Mouse (Mus musculus): ENCODE results near the gene Gm10118. TPM values are rescaled to one million over a fixed set of nuclear protein-coding genes. Genes with fewer than 3 reads are reported as not detected.

The Gm10118 gene
- polyA plus RNA-seq (2012; rRNA removed), result not detected in 2 replicates

DNA sequence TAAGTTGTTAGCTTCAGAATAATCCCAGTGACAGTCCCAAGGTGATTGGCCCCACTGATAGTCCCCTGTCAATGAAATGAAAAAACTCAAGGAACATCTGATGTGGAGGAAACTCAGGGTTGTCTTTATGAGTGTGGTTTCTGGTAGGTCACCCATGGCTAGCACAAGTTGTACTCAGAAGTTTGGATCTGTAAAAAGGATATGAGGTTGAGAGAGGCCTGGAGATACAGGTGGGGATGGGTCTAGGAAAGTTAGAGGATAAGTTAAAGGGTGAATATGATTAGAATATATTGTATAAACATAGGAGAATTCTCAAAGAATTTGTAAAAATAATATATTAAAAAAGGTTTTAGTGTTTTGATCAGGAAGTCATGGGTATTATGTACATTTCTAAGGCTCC lies at the start of gene Gm10118:
TSS of gene Gm10118 (minus strand) at position 101 of the 400 bp plus-strand sequence.
- DNase-seq (ENCODE audit: low read depth, low spot score), result no peak

DNA sequence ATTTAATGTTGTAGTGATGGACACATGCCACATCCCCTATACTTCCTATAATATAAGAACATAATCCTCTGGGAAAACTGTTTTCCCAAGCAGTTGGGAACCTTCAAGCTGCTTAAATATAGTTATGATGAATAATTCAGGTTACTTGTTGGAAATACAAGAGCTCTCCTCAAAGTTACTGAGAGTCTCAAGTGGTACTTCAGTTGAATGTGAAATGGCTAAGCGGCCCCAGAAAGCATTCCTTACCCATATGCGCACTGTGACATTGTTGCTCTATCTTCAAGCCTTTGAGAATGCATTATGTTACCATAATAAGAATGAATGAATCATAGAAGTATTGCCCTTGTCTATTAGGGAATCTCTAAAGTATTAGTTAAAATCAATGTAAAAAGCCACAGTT lies 45.1 kb upstream of the Gm10118 start:
- WGBS, result 90% methylated on average over 2 of the region's 2 CpGs
- DNase-seq (ENCODE audit: low read depth, low spot score), result no peak

DNA sequence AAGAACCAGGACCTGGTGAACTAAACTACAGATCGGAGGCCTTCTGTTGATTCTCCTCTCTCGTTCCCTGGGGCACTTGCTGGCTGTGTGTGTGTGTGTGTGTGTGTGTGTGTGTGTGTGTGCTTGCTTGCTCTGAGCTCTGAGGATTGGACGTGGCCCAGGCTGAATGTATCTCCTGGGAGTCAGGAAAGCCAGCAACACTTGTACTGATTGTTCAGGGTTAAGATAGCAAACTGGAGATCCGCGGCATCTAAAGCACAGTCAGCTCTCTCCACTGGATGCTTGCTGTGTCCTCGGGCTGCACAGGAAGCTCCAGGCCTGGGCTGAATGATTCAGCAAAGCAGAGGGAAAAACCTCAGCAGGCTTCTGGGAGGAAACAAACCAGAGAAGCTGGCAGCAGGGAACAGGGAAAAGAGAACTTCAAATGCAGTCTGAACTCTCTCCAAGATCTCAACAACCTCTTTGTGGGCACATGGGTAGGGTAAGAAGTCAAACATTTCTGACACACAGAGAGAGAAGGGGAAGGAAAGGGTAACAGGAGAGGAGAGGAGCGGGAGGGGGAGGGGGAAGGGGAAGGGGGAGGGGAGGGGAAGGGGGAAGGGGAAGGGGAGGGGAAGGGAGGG lies 27.2 kb upstream of the Gm10118 start:
- 20% methylated on average over 6 of the region's 7 CpGs for WGBS
- no peak for DNase-seq (ENCODE audit: low read depth, low spot score)

DNA sequence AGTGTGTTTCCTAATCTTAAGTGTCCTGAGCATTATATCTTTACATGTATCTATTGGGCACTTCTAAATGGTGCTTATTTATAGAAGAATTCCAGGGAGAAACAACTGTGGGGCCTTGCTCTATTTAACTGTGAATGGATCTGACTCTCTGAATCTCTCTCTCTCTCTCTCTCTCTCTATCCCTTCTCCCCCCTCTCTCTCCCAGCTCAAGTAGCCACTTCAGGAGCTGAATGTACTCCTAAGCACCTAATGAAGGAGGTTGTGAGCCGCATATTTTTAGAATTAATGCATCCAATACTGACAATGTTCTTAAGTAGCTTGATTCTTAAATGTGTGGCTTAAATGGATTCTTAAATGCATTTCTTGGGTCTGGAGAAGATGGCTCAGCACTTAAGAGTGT lies 24.2 kb upstream of the Gm10118 start:
- 88% methylated on average over 1 of the region's 1 CpGs for WGBS
- no peak for DNase-seq (ENCODE audit: low read depth, low spot score)

DNA sequence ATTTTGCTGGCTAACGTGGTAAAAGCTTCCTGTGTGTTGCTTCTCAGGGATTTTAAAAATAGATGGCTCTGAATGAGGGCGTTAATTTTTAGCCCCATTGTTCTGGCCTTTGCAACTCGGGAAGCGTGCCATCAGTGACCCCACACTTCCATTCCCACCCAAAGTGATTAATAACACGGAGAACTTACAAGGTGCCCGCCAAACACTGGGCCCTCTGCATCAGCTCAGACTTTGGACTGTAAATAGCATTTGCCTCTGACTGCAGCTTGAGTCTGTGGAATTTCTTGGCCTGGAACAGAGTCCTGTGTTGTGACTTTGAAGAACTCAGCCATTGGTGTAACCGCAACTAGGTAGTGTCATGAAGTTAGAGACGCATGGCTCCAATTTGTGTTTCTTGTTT lies 23.6 kb upstream of the Gm10118 start:
- no peak for DNase-seq (ENCODE audit: low read depth, low spot score)
- WGBS, result 41% methylated on average over 8 of the region's 8 CpGs

DNA sequence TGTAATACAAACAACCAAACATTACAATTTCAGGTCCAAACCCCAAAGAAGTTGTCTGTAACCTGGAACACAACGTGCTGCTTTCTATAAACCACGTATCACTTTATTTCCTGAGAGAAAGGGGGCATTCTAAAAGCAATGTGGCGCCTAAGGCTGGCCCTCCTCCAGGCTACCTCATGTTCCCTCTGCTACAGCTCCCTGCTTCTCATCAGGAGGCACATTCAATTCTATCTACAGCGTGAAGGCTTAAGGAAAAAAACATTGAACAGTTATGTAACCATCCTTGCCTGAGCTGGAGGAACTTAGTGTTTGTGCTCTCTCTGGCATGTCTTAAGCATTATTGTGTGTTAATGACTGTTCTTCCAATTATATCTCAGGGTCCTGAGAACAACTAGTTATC lies 20.0 kb upstream of the Gm10118 start:
- 72% methylated on average over 4 of the region's 4 CpGs for WGBS
- DNase-seq (ENCODE audit: low read depth, low spot score), result no peak

DNA sequence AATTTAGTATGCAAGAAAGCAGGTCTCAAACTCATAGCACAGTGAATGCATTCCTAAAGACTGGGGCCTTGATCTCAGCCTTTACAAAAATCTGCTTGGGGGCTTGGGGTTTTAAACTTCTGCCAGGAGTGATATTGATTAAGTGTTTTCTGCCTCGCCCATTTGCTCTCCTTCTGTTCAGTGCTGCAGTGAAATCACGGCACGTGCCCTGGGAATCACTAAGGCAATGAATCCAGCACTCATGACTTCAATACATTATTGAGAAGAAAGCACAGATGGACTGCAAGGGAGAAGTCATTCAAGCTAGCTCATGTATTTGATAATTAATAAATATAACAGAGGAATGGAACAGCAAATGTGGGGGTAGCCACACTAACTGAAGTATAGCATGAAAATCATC lies 18.3 kb upstream of the Gm10118 start:
- 71% methylated on average over 3 of the region's 3 CpGs for WGBS
- DNase-seq (ENCODE audit: low read depth, low spot score), result no peak

DNA sequence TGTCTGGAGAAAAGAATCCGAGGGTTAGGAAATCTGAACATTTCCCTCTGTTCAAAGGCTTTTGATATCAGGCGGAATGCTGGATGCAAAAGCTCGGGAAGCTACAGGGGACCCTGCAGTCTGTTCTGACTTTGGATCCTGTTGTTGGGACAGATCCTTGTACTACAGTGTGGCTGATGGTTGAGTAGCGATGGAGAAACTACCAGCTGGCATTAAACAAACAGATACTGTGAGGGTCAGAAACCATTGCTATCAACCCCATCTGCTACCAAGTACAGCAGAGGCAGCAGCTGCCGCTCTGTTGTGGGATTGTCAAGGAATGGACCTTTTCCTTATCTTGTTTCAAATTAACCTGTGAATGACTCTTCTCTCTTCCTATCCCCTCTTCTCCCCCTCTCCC lies 6.7 kb upstream of the Gm10118 start:
- no peak for DNase-seq (ENCODE audit: low read depth, low spot score)
- WGBS, result 70% methylated on average over 5 of the region's 5 CpGs

DNA sequence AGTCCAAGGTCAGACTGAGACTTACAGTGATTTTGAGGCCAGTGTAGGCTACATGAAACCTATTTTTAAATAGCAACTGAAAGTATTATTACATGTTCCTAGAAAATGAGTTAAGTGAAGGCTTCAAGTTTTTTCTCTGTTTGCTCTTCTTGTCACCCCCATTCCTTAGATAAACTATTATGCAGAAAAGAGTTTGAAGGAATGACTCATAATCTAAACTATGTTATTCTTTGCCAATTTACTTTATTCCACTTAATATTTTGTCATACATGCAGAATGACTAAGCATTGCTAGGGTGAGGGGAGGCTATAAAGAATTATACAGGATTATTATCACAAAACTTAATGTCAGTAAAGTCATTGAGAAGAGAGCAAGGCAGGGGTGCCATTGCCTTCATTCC lies 18.4 kb downstream of the Gm10118 start:
- DNase-seq (ENCODE audit: low read depth, low spot score), result no peak

DNA sequence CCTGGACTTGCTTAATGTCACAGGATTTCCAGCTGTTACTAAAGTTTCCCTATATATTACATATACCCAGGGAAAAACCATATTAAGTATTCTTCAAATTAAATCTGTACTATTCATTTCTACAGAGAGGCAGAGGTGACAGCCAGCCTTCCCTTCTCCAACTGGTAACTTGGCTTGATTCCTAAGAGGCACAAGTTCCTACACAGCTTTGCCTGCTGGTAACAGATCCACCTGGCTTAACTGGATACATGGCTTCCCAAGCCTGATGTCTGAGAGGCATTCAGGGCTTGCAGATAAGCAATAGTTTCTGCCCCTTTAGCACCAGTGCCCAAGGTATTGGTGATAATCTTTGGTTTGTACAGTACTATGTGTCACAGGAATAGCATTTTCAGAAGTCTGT lies 27.3 kb downstream of the Gm10118 start:
- DNase-seq (ENCODE audit: low read depth, low spot score), result no peak

DNA sequence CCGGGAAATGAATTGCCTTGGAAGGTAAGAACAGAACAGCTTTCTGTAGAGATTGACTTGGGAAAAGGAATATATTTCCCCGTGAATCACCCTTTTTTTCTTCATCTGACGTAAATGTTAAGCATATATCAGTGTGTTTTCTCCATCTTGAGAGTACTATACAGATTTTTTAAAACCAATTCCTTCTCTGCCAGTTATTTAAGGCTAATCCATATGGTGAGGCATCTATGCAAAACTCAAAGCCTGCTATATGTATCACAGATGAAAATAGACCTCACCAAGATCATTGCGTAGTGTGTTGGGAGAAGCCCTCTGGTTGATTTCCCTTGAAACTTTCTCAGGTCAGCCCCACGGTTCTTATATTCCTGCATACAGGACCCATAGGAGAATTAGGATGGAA lies 32.6 kb downstream of the Gm10118 start:
- WGBS, result 88% methylated on average over 5 of the region's 5 CpGs
- no peak for DNase-seq (ENCODE audit: low read depth, low spot score)

DNA sequence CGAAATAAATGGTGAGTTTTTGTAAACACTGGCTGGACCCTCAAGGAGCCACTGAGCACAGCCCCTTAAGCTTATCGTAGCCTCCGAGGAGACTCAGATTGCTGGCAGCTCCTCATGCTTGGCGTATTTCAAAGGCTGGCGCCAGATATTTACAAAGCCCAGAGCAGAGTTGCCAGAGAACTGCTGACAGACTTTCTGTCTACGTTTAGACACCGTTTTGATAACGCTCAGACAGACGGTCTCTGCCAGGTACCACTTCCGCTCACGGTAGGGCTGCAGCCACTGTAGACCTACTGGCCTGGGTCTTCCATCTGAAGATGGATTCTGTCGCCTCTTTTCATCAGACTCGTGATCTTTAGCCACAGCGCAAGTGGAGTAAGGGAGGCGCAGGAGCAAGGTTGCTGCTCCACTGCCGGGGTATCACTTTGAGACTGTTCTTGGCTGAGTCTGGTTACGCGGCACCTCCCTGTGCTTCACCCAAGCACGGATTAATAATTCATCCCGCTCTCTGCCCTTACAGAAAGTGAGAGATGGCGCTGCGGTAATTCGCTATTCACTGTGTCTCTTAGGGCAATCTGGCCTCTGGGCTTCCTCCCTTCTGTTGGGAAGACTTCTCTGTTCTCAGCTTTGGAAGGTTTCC lies 40.7 kb downstream of the Gm10118 start:
- 76% methylated on average over 23 of the region's 23 CpGs for WGBS
- DNase-seq (ENCODE audit: low read depth, low spot score), result no peak

DNA sequence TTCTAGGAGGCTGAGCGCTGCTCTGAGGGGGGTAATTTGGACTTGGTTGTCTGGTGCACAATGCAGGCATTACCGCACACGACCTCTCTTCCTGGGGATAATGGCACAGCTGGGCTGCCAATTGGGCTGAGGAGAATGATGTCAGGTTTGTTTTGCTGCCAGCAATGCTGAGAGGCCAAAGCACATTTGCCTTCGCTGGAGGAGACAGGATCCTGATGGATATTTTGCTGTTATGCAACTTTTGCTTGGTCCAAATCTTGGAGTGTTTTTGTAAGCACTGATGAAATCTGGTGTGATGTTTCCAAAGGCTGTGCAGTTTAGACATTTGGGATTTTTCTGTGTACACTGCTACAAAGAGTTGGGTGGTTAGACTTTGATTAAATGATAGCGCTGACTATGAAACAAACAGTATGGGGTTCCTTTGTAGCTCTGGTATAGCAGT lies 46.8 kb downstream of the Gm10118 start:
- WGBS, result 77% methylated on average over 5 of the region's 5 CpGs

More for the DNA sequence above, 46.8 kb downstream of the Gm10118 start:
- DNase-seq (ENCODE audit: low read depth, low spot score), result no peak

Other genes with a start within 250 kb of the Gm10118 start
- 0.48 and 0.58 TPM in 2 replicates for gene Lrrtm3, start 162.8 kb upstream of the Gm10118 start, polyA plus RNA-seq (2012; rRNA removed)

Data from large intestine, adult 2 months (tissue).